Mouse (Mus musculus) inflammation-experienced regulatory T-cells (primary cell): Measurements from ENCODE around the gene 9530068E07Rik. TPM values are rescaled to one million over a fixed set of nuclear protein-coding genes. Genes with fewer than 3 reads are reported as not detected.

ENCODE experiments used
- polyA plus RNA-seq, 2 experiments: library from polyadenylated mRNA; unstranded; fragments of 100-300 nt; shearing (Covaris generic); gene quantifications; one replicate each; pipeline ENCODE4 v1.2.1; 2017

9530068E07Rik gene
- polyA plus RNA-seq, result 10 to 100 TPM; 75.8 to 96.6 TPM

GRCm38 (mm10) chr11:52395940-52396596, at the start of gene 9530068E07Rik:
TSS of gene 9530068E07Rik (plus strand) at chr11:52396428.

GRCm38 (mm10) chr11:52360471-52361277, 35.6 kb upstream of the 9530068E07Rik start, which contains the start of gene Vdac1:
TSS of gene Vdac1 (plus strand) at chr11:52360860.

Other genes starting within 250 kb of the 9530068E07Rik start
- gene Olfr1371, start 182.4 kb upstream of the 9530068E07Rik start, polyA plus RNA-seq, result not detected
- 100 to 1,000 TPM; 263 to 286 TPM for gene Skp1a, start 164.4 kb upstream of the 9530068E07Rik start, polyA plus RNA-seq
- 1,000 to 10,000 TPM in 1 of 2 experiments, 100 to 1,000 TPM in 1; 492 to 1,223 TPM for gene Tcf7, start 113.4 kb upstream of the 9530068E07Rik start, polyA plus RNA-seq
- gene Vdac1, start 35.6 kb upstream of the 9530068E07Rik start, polyA plus RNA-seq, result 10 to 100 TPM; 70.6 to 81.5 TPM